Mouse (Mus musculus) heart, embryonic 11.5 days (tissue): ENCODE data around the gene Rpl10a. TPM values are rescaled to one million over a fixed set of nuclear protein-coding genes. Genes with fewer than 3 reads are reported as not detected.
"Not testable (repeated sequence)": the region's sequence is repeated elsewhere in the genome, so short reads cannot be mapped to it uniquely, and the experiment has no call there.

ENCODE experiments used
- ATAC-seq: fragments of 200-750 bp; cut with Nextera tagmentation; replicated peaks from 2 replicates; pipeline ENCODE4 v1.8.0; 2017; ENCODE audit warnings: moderate library complexity; ENCODE audit not compliant: insufficient number of reproducible peaks, low FRiP score, low TSS enrichment
- H3K27ac ChIP-seq: fragments of 300-500 bp; sonication (generic); 2 replicates; pipeline ENCODE4 v1.5.1; 2014; ENCODE audit warnings: mild to moderate bottlenecking, low read depth, low read length
- H3K27me3 ChIP-seq: fragments of 300-500 bp; sonication (generic); 2 replicates; pipeline ENCODE4 v1.6.1; 2014; ENCODE audit warnings: mild to moderate bottlenecking, low read length, mixed read lengths; ENCODE audit not compliant: control insufficient read depth, insufficient read depth
- H3K36me3 ChIP-seq: fragments of 300-500 bp; sonication (generic); 2 replicates; pipeline ENCODE4 v1.6.1; 2014; ENCODE audit warnings: mild to moderate bottlenecking, low read length, moderate library complexity, mixed read lengths; ENCODE audit not compliant: control insufficient read depth, insufficient read depth
- H3K4me1 ChIP-seq: fragments of 300-500 bp; sonication (generic); 2 replicates; pipeline ENCODE4 v1.6.1; 2014; ENCODE audit warnings: low read length; ENCODE audit not compliant: control insufficient read depth, insufficient read depth
- H3K4me2 ChIP-seq: fragments of 300-500 bp; sonication (generic); 2 replicates; pipeline ENCODE4 v1.6.1; 2014; ENCODE audit warnings: mild to moderate bottlenecking, moderate library complexity
- H3K4me3 ChIP-seq: fragments of 300-500 bp; sonication (generic); 2 replicates; pipeline ENCODE4 v1.5.1; 2014; ENCODE audit warnings: low read depth, low read length
- H3K9ac ChIP-seq: fragments of 300-500 bp; sonication (generic); 2 replicates; pipeline ENCODE4 v1.6.1; 2014; ENCODE audit warnings: mild to moderate bottlenecking, low read depth, low read length, moderate library complexity
- H3K9me3 ChIP-seq: fragments of 300-500 bp; sonication (generic); replicated peaks from 2 replicates; pipeline ENCODE4 v1.6.1; 2016; ENCODE audit warnings: low read length; ENCODE audit not compliant: control insufficient read depth
- WGBS: fragments of 180-500 bp; shearing (Covaris S2); extraction: QIAGEN DNeasy Blood & Tissue Kit; methylation state at CpG from one replicate; pipeline ENCODE4 v1.1.7; 2014; ENCODE audit not compliant: insufficient replicate concordance; 5-methylcytosine and 5-hydroxymethylcytosine counted together
- polyA plus RNA-seq: library from polyadenylated mRNA; unstranded; fragments of >200 nt; fragmentation: Nextera tagmentation; extraction: Ambion mirVana; gene quantifications from 2 replicates; pipeline ENCODE4 v1.2.1, GENCODE M21; 2014

The Rpl10a gene
- polyA plus RNA-seq, 1 experiment from 2014 or later, result 446 TPM

GRCm38 (mm10) chr17:28350466-28351352 lies 22.4 kb downstream of the Rpl10a start, which contains the start of gene Tead3:
Gene Tead3, minus strand, starts transcription at chr17:28350817.
- Histone ChIP-seq H3K27me3 (peaks cover 21% of the 10 kb centered on the region), H3K4me2 (peak within 1 kb of the TSS; percentile 96), H3K4me3 (peak within 1 kb of the TSS; percentile 86), H3K9ac (peak within 1 kb of the TSS; percentile 95), H3K36me3 (no peaks in the 10 kb centered on the region), H3K27ac (peak within 1 kb of the TSS; percentile 90), H3K4me1 (peaks cover 34% of the 10 kb centered on the region), H3K9me3 (no peaks in the 10 kb centered on the region)
- under 1% methylated on average over 50 of the region's 73 CpGs for WGBS
- peak; percentile 78 for ATAC-seq

- H3K9me3 ChIP-seq, result no peaks in the 10 kb centered on the region
- H3K4me2 ChIP-seq, result peak overlapping the region; percentile 96
- H3K9ac ChIP-seq, result peak overlapping the region; percentile 95
- no peaks in the 10 kb centered on the region for H3K36me3 ChIP-seq
- WGBS, result under 1% methylated on average over 29 of the region's 29 CpGs
- H3K27ac ChIP-seq, result peak overlapping the region; percentile 90
- peak overlapping the region; percentile 86 for H3K4me3 ChIP-seq
- no peak for ATAC-seq
- H3K27me3 ChIP-seq, result peaks cover 21% of the 10 kb centered on the region
- H3K4me1 ChIP-seq, result peaks cover 27% of the 10 kb centered on the region
These were observed 23.2 kb downstream of the Rpl10a start for GRCm38 (mm10) chr17:28351353-28351890.

- Histone ChIP-seq H3K27me3 (peaks cover 21% of the 10 kb centered on the region), H3K4me1 (peaks cover 24% of the 10 kb centered on the region), H3K4me3 (peak overlapping the region; percentile 86; the same call in 1 of the 2 replicates), H3K36me3 (no peaks in the 10 kb centered on the region), H3K9me3 (no peaks in the 10 kb centered on the region), H3K27ac (no peak overlapping the region), H3K9ac (no peak overlapping the region), H3K4me2 (peak overlapping the region; percentile 96; the same call in 1 of the 2 replicates)
- 12% methylated on average over 11 of the region's 11 CpGs for WGBS
- no peak for ATAC-seq
These were observed 23.7 kb downstream of the Rpl10a start for GRCm38 (mm10) chr17:28352018-28352417.

GRCm38 (mm10) chr17:28355871-28356270 lies 27.6 kb downstream of the Rpl10a start:
- H3K4me3 ChIP-seq, result no peak overlapping the region
- H3K4me2 ChIP-seq, result no peak overlapping the region
- WGBS, result 82% methylated on average over 12 of the region's 12 CpGs
- H3K27me3 ChIP-seq, result peaks cover 50% of the 10 kb centered on the region
- peaks cover 8% of the 10 kb centered on the region for H3K4me1 ChIP-seq
- H3K9me3 ChIP-seq, result no peaks in the 10 kb centered on the region
- H3K27ac ChIP-seq, result no peak overlapping the region
- no peak for ATAC-seq
- no peak overlapping the region for H3K9ac ChIP-seq
- H3K36me3 ChIP-seq, result no peaks in the 10 kb centered on the region

GRCm38 (mm10) chr17:28358576-28359261 lies 30.4 kb downstream of the Rpl10a start:
- not testable (repeated sequence) for ATAC-seq, H3K9ac ChIP-seq, H3K4me1 ChIP-seq, H3K27ac ChIP-seq, H3K9me3 ChIP-seq, H3K4me3 ChIP-seq, H3K36me3 ChIP-seq, H3K4me2 ChIP-seq
- peaks cover 51% of the 10 kb centered on the region for H3K27me3 ChIP-seq
- WGBS, result 9% methylated on average over 21 of the region's 24 CpGs

GRCm38 (mm10) chr17:28360531-28361277 lies 32.4 kb downstream of the Rpl10a start:
- no peak overlapping the region for H3K4me2 ChIP-seq
- H3K27ac ChIP-seq, result no peak overlapping the region
- H3K27me3 ChIP-seq, result peaks cover 67% of the 10 kb centered on the region
- H3K9me3 ChIP-seq, result no peaks in the 10 kb centered on the region
- no peak overlapping the region for H3K9ac ChIP-seq
- ATAC-seq, result no peak
- no peak overlapping the region for H3K4me3 ChIP-seq
- peaks cover 22% of the 10 kb centered on the region for H3K4me1 ChIP-seq
- no peaks in the 10 kb centered on the region for H3K36me3 ChIP-seq
- 77% methylated on average over 9 of the region's 9 CpGs for WGBS

GRCm38 (mm10) chr17:28361921-28362652 lies 33.8 kb downstream of the Rpl10a start:
- WGBS, result 30% methylated on average over 11 of the region's 11 CpGs
- H3K4me3 ChIP-seq, result peak overlapping the region; percentile 46
- H3K36me3 ChIP-seq, result no peaks in the 10 kb centered on the region
- peak overlapping the region; percentile 74 for H3K4me2 ChIP-seq
- H3K4me1 ChIP-seq, result peaks cover 22% of the 10 kb centered on the region
- H3K27ac ChIP-seq, result no peak overlapping the region
- ATAC-seq, result no peak
- no peaks in the 10 kb centered on the region for H3K9me3 ChIP-seq
- peaks cover 70% of the 10 kb centered on the region for H3K27me3 ChIP-seq
- peak overlapping the region; percentile 66 for H3K9ac ChIP-seq
